Mouse (Mus musculus) spleen, postnatal 10 days (tissue): ENCODE results near the gene Tssk3.

Experiments
- DNase-seq, 2 experiments: peaks; one replicate each; pipeline ENCODE4 v3.0.0; 2021 to 2022; ENCODE audit warnings: low spot score in 2 of 2

Tssk3 gene

GRCm38 (mm10) chr4:129450851-129451250 is 40.0 kb downstream of the Tssk3 start:
- no peak for DNase-seq

- no peak for DNase-seq
These were observed 42.1 kb downstream of the Tssk3 start for GRCm38 (mm10) chr4:129448713-129449112.

- no peak for DNase-seq
These were observed 42.9 kb downstream of the Tssk3 start for GRCm38 (mm10) chr4:129447778-129448563.

GRCm38 (mm10) chr4:129447360-129447759 is 43.5 kb downstream of the Tssk3 start:
- DNase-seq = no peak

- no peak for DNase-seq
These were observed 49.7 kb downstream of the Tssk3 start for GRCm38 (mm10) chr4:129441145-129441544.

- DNase-seq = no peak
These were observed 50.3 kb downstream of the Tssk3 start, which contains the start of gene Zbtb8b for GRCm38 (mm10) chr4:129440340-129441063. Gene Zbtb8b, minus strand, starts transcription at chr4:129440853.
